8 mouse cellular contexts compared by ENCODE assay signal in genomic region chr2:130634006-130634738, GRCm38 (mm10). TPM values are rescaled to one million over a fixed set of nuclear protein-coding genes. Genes with fewer than 3 reads are reported as not detected.
DNase-seq lines count a peak whose midpoint lies in the region; ATAC-seq lines count a peak whose summit lies in the region.

No protein-coding gene starts in this region.

- no peak for DNase-seq in heart, postnatal 14 days
- peak; percentile 22 for DNase-seq in R1 (ENCODE audit: low read depth, low spot score)
- DNase-seq in spleen, postnatal 36 days (ENCODE audit: low spot score in 2 of 2), result no peak
- DNase-seq in frontal cortex, postnatal 25 days (ENCODE audit: low spot score in 2 of 2), result no peak

- peak overlapping the region; percentile 47 for H3K4me3 ChIP-seq in heart, embryonic 11.5 days (ENCODE audit: low read depth, low read length)
- H3K4me3 ChIP-seq in embryonic facial prominence, embryonic 15.5 days (replicated peaks), result peak overlapping the region; percentile 44
- peak overlapping the region; percentile 23; the same call in 1 of the 2 replicates for H3K4me3 ChIP-seq in liver, embryonic 12.5 days

- no peaks in the 10 kb centered on the region for H3K9me3 ChIP-seq in heart, embryonic 11.5 days (replicated peaks; ENCODE audit: control insufficient read depth, low read length)
- H3K9me3 ChIP-seq in embryonic facial prominence, embryonic 15.5 days (replicated peaks), result no peaks in the 10 kb centered on the region
- H3K9me3 ChIP-seq in liver, embryonic 12.5 days (replicated peaks), result no peaks in the 10 kb centered on the region

- intact Hi-C loops in heart, postnatal 14 days (cut with DNase I), result no loop called here

- H3K27me3 ChIP-seq in heart, embryonic 11.5 days (ENCODE audit: control insufficient read depth, insufficient read depth, low read length), result peaks cover 61% of the 10 kb centered on the region
- H3K27me3 ChIP-seq in embryonic facial prominence, embryonic 15.5 days, result peaks cover 49% of the 10 kb centered on the region
- H3K27me3 ChIP-seq in liver, embryonic 12.5 days (replicated peaks), result peaks cover 73% of the 10 kb centered on the region

- peak overlapping the region; percentile 57 for H3K9ac ChIP-seq in heart, embryonic 11.5 days (ENCODE audit: low read depth, low read length)
- H3K9ac ChIP-seq in embryonic facial prominence, embryonic 15.5 days, result no peak overlapping the region; the same call in 1 of the 2 replicates
- 0 out of 2 replicates have a peak overlapping the region, but pooled peaks have one; percentile 1 for H3K9ac ChIP-seq in liver, embryonic 12.5 days

- WGBS in heart, embryonic 11.5 days (ENCODE audit: insufficient replicate concordance), result 10% methylated on average over 12 of the region's 14 CpGs
- 17% methylated on average over 14 of the region's 14 CpGs for WGBS in embryonic facial prominence, embryonic 15.5 days
- 25% methylated on average over 14 of the region's 14 CpGs for WGBS in liver, embryonic 12.5 days (ENCODE audit: insufficient replicate concordance)

- H3K4me1 ChIP-seq in heart, embryonic 11.5 days (ENCODE audit: control insufficient read depth, insufficient read depth, low read length), result peaks cover 18% of the 10 kb centered on the region
- H3K4me1 ChIP-seq in embryonic facial prominence, embryonic 15.5 days, result peaks cover 33% of the 10 kb centered on the region
- peaks cover 35% of the 10 kb centered on the region for H3K4me1 ChIP-seq in liver, embryonic 12.5 days

- peak overlapping the region; percentile 81 for H3K4me2 ChIP-seq in heart, embryonic 11.5 days
- H3K4me2 ChIP-seq in embryonic facial prominence, embryonic 15.5 days (replicated peaks), result peak overlapping the region; percentile 76
- H3K4me2 ChIP-seq in liver, embryonic 12.5 days, result peak overlapping the region; percentile 62

- no peak overlapping the region for H3K27ac ChIP-seq in heart, embryonic 11.5 days (ENCODE audit: low read depth, low read length)
- H3K27ac ChIP-seq in embryonic facial prominence, embryonic 15.5 days (replicated peaks), result no peak overlapping the region
- H3K27ac ChIP-seq in liver, embryonic 12.5 days, result no peak overlapping the region

- no peak for ATAC-seq in heart, embryonic 11.5 days (replicated peaks; ENCODE audit: insufficient number of reproducible peaks, low FRiP score, low TSS enrichment)
- ATAC-seq in embryonic facial prominence, embryonic 15.5 days (ENCODE audit: insufficient number of reproducible peaks, low FRiP score, low TSS enrichment, low read depth), result no peak
- no peak for ATAC-seq in liver, embryonic 12.5 days
- no peak for ATAC-seq in activated CD4-positive, CD25-positive, alpha-beta regulatory T cell, adult 4 months

- no peaks in the 10 kb centered on the region for H3K36me3 ChIP-seq in heart, embryonic 11.5 days (ENCODE audit: control insufficient read depth, insufficient read depth, low read length)
- no peaks in the 10 kb centered on the region for H3K36me3 ChIP-seq in embryonic facial prominence, embryonic 15.5 days
- H3K36me3 ChIP-seq in liver, embryonic 12.5 days, result no peaks in the 10 kb centered on the region

RNA-seq across cellular contexts. Expression of gene Ubox5, which starts 4.3 kb away (rescaled TPM):
- polyA plus RNA-seq in heart, embryonic 11.5 days (2014; fragmentation: Nextera tagmentation; extraction: Ambion mirVana), result 8.9 and 10.4 TPM in 2 replicates
- 1 to 10 TPM; 4.2 to 4.5 TPM for total RNA-seq in heart, postnatal 14 days (2021)
- polyA plus RNA-seq in embryonic facial prominence, embryonic 15.5 days (2015; fragmentation: Nextera tagmentation; extraction: Ambion mirVana), result 11.8 TPM in 2 replicates
- polyA plus RNA-seq in liver, embryonic 12.5 days (2016; fragmentation: Nextera tagmentation; extraction: Ambion mirVana), result 7.8 and 8.4 TPM in 2 replicates
- 1 to 10 TPM; 8.4 to 9.0 TPM for polyA plus RNA-seq in activated CD4-positive, CD25-positive, alpha-beta regulatory T cell, adult 4 months (2017; shearing (Covaris generic))

RNA-seq across cellular contexts. Expression of gene Fastkd5, which starts 4.3 kb away (rescaled TPM):
- polyA plus RNA-seq in heart, embryonic 11.5 days (2014; fragmentation: Nextera tagmentation; extraction: Ambion mirVana), result 18.8 and 19.7 TPM in 2 replicates
- 1 to 10 TPM; 7.3 to 9.3 TPM for total RNA-seq in heart, postnatal 14 days (2021)
- polyA plus RNA-seq in embryonic facial prominence, embryonic 15.5 days (2015; fragmentation: Nextera tagmentation; extraction: Ambion mirVana), result 12.5 and 13.4 TPM in 2 replicates
- polyA plus RNA-seq in liver, embryonic 12.5 days (2016; fragmentation: Nextera tagmentation; extraction: Ambion mirVana), result 16.1 and 16.9 TPM in 2 replicates
- 10 to 100 TPM in 1 of 2 experiments, 1 to 10 TPM in 1; 9.0 to 11.0 TPM for polyA plus RNA-seq in activated CD4-positive, CD25-positive, alpha-beta regulatory T cell, adult 4 months (2017; shearing (Covaris generic))

RNA-seq across cellular contexts. Expression of gene Lzts3, which starts 8.4 kb away (rescaled TPM):
- 0.66 and 0.69 TPM in 2 replicates for polyA plus RNA-seq in heart, embryonic 11.5 days (2014; fragmentation: Nextera tagmentation; extraction: Ambion mirVana)
- total RNA-seq in heart, postnatal 14 days (2021), result 1 to 10 TPM; 3.3 to 4.6 TPM
- 6.1 and 6.7 TPM in 2 replicates for polyA plus RNA-seq in embryonic facial prominence, embryonic 15.5 days (2015; fragmentation: Nextera tagmentation; extraction: Ambion mirVana)
- polyA plus RNA-seq in liver, embryonic 12.5 days (2016; fragmentation: Nextera tagmentation; extraction: Ambion mirVana), result 1.6 and 1.7 TPM in 2 replicates
- polyA plus RNA-seq in activated CD4-positive, CD25-positive, alpha-beta regulatory T cell, adult 4 months (2017; shearing (Covaris generic)), result under 1 TPM in 1 of 2 experiments, not detected in 1; 0.15 TPM

RNA-seq across cellular contexts. Expression of gene Ddrgk1, which starts 30.3 kb away (rescaled TPM):
- 41.3 and 44.7 TPM in 2 replicates for polyA plus RNA-seq in heart, embryonic 11.5 days (2014; fragmentation: Nextera tagmentation; extraction: Ambion mirVana)
- total RNA-seq in heart, postnatal 14 days (2021), result 10 to 100 TPM; 53.3 to 62.4 TPM
- 76.8 and 77.8 TPM in 2 replicates for polyA plus RNA-seq in embryonic facial prominence, embryonic 15.5 days (2015; fragmentation: Nextera tagmentation; extraction: Ambion mirVana)
- polyA plus RNA-seq in liver, embryonic 12.5 days (2016; fragmentation: Nextera tagmentation; extraction: Ambion mirVana), result 46.1 and 48.7 TPM in 2 replicates
- polyA plus RNA-seq in activated CD4-positive, CD25-positive, alpha-beta regulatory T cell, adult 4 months (2017; shearing (Covaris generic)), result 100 to 1,000 TPM; 120 to 135 TPM

RNA-seq across cellular contexts. Expression of gene Itpa, which starts 33.2 kb away (rescaled TPM):
- 88.7 and 91.0 TPM in 2 replicates for polyA plus RNA-seq in heart, embryonic 11.5 days (2014; fragmentation: Nextera tagmentation; extraction: Ambion mirVana)
- total RNA-seq in heart, postnatal 14 days (2021), result 10 to 100 TPM; 19.8 to 20.2 TPM
- 96.6 and 101 TPM in 2 replicates for polyA plus RNA-seq in embryonic facial prominence, embryonic 15.5 days (2015; fragmentation: Nextera tagmentation; extraction: Ambion mirVana)
- polyA plus RNA-seq in liver, embryonic 12.5 days (2016; fragmentation: Nextera tagmentation; extraction: Ambion mirVana), result 69.9 and 75.2 TPM in 2 replicates
- polyA plus RNA-seq in activated CD4-positive, CD25-positive, alpha-beta regulatory T cell, adult 4 months (2017; shearing (Covaris generic)), result 10 to 100 TPM; 42.4 to 47.3 TPM
